Mouse (Mus musculus) fat pad, adult 2 months (tissue): ENCODE measurements around the gene Negr1.

Experiments
- DNase-seq: peaks from one replicate; pipeline ENCODE4 v3.0.0-alpha.2; 2011; ENCODE audit warnings: low read depth, low spot score; ENCODE audit errors: extremely low read depth

Gene Negr1

DNA sequence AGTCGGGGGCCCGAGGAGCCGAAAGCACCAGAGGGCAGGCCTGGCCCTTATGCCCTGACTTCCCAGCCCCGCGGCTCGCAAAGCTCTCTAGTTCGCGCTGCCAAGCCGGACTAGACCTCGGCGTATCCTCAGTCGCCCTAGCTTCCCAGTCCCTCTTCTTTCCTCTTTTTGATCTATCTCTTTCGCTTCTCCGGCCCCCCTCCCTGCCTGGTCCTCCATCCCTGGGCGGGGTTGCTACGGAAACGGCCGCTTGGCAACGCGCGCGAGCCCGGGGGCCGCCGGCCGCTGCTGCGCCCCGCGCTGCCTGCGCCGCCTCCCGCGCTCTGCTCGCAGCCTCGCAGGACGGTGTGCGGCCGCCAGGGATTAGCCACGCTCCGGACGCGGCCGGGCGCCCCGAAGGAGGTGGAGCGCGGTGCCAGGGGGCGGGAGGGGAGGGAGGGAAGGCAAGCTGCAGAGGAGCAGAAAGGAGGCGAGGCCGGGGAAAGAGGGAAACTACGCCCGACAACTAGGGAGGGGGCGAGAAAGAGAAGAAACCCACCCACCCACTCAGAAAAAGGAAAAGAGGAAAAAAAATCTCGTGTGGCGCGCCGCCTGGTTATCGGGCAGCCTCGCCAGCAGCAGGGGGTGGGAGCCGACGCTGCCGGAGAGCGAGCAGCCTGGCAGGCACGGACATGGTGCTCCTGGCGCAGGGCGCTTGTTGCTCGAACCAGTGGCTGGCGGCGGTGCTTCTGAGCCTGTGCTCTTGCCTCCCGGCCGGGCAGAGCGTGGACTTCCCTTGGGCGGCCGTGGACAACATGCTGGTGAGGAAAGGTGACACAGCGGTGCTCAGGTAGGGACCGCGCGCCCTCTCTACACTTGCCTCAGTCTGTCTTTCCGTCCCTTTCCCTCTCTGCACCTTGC is at the start of gene Negr1:
Gene Negr1 (plus strand): TSS at position 271 of the 900 bp plus-strand sequence.
- DNase-seq, result no peak

DNA sequence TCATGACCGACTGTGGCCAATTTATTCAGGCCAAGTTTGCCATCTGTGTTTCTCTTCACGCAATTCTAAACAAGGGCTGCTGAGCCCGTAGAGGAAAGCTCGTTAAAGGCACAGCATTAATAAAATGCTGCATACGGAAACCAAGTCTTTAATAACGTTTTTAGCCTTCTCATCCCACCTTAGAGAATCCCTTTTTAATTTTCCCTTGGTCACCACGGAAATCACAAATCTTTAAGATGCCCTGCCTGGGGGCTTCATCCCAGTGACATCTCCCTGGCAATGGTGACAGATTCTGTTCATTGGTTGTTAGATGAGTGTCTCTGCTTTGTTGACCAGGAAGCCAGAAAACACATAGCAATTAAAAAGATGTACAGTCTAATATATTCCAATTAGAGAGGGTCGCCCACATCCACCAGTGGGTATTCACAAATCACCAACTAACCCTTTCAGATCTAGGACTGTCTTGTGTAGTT is 35.1 kb upstream of the Negr1 start:
- DNase-seq, result no peak

DNA sequence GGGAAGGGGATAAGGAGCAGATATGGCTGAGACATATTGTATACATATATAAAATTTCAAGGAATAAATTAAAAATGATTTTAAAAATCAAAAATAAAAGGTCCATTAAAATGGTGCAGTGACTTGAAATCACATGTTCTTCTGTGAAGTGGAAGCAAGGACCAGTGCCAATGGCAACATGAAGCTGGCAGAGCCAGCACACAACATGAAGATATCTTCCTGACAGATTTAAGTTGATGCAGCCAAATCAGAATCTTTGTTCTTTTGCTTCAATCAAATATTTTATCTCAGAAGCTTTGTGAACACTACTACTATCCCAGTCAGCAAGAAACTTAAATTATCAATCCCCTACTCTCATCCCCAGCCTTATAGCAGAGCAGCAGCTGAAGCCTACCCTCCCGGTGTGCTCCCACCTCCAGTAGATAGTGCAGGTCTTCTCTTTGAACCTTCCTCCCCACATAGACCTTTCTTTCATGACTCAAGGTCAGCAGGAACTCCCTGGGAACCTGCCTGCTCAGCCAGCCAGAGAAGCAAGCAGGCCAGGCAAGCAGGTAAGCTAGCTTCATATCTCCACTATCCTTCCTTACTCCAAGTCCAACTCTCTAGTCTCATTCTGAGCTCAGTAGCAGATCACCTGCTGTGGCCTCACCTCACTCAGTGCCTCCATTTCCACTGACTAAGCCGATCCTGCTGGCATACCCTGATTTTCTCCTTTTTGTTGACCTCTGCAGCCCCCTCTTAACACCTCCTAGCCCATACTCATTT is 34.2 kb upstream of the Negr1 start:
- no peak for DNase-seq

DNA sequence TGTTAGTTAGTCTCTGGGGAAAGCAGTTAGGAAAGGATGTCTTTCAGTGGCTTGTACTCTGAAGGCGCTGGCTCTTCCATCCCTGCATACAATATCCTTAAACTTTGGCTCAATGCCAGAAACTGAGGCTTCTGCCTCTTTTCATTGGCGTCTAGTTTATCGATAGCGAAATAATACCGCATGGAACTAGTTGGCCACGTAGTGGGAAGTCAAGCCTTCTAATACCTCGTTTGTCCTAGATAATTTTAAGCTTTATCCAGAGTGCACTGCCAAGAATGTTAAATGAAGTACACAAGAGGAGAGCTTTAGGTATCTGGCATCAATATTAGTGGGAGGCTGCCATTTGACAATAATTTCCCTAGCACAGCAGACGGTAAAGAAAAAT is 2.2 kb upstream of the Negr1 start:
- DNase-seq, result no peak

DNA sequence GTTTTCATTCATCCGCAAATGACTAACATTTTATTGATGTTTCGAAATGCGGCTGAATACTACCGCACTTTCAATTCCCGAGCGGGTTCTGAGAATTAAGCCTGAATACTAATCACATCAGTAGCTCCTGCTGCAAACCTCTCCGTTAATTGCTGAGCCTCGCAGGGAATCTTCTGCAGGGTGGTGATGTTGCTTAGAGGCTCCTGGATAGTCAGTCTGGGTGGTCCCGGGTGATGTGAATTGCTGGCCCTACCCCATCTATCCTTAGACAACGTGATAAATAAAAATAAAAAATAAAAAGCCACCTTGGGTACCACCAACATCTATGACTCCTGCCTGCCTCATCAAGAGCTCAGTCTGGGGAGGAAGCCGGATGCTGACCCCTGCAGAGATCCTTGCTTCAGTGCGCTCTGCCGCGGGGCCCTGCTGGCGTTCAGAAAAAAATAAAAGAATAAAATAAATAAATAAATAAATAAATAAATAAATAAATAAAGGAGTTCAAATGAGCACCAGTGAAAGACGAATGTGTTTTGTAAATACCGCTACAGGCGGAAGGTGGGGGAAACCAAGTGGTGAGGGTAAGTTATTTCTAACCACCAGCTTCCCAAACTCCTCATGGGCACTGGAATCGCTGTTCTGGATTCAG is 1.6 kb upstream of the Negr1 start:
- no peak for DNase-seq

DNA sequence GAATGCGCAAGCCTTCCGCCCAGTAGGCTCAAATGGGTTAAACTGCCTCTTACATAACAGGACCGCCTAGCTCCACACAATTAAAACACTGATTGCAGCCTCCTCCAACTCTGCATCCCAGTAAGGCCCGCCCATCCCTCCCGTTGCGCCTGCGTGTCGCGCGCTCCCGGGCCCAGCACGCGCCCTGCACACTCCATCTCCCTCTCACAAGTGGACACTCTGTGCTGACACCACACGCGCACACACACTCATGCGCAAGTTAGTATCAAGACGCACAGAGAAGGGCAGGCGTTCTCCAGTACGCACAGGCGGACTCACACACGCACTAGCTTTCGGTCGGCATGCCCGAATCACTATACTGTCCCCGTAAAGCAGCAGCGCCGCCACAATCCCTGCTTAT is 828 bp upstream of the Negr1 start:
- DNase-seq, result no peak

DNA sequence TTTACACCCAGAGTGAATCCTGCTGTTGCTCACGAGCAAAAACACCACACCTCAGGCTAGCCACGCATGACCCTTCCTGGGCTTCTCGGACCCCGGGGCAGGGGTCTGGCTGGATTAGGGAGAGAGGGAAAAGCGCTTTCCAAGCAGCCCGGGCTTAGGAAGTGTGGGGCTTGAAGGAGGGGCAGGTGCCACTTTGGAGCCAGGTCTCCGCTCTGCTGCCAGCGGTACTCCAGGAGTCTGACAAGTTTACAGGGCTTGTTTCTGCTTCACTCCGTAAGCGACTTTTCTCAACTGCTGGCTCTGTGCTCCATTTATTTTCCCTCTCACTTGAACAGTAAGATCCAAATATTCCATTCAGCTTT is 811 bp downstream of the Negr1 start:
- DNase-seq, result no peak

DNA sequence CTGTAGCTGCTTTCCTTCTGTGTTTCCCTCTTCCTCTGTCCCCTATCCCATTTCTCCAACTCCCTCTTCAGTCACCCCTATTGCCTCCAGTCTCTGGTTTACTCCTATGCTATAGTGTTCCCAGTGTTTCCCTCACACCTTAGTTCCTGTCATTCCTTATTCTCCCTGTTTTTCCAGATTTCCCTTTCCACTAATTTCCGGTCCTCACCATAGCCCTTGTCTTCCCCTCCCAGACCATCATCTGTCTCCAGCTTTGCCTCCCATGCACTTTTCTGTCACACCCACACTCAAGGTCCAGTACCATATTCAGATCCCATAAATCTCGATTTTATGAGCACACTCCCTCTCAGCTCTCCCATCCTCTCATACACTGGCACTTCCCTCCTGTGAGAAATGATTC is 1.2 kb downstream of the Negr1 start:
- DNase-seq, result no peak

DNA sequence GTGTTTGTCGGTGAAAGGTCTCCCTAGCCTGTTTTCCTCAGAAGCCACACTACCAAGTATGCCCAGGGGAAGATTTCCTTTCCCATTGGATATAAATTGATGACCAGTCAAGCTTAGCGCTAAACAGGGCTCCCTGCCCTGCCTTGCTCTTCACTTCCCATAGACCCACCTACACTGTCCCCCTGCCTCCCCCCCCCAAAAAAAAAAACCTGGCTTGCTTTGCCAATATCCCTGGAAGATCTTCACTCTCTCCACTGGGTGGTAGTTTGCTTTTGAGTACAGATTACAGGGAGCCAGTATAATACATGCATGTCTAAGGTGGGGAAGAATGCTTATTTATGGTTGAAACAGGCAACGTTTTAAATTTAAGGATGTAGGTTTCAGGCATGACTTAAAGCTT is 1.8 kb downstream of the Negr1 start:
- no peak for DNase-seq

DNA sequence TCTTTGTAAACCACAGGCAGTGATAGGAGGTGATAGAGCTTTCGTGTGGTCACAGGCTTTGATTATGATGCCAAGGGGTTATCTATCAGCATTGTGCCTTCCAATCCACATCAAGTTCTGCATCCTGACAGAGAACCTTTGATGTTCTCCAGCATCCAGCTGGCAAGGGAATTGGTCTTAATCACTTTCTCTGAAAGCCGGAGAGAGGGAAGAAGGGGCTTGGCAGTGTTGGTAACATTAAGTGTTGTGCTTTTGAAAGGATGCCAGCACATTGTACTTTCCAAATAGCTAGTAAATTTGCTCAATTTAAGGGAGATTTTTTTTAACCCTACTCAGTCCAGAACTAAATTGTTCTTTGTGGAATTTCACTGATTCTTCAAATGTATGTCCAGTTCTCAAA is 11.9 kb downstream of the Negr1 start:
- DNase-seq, result no peak

DNA sequence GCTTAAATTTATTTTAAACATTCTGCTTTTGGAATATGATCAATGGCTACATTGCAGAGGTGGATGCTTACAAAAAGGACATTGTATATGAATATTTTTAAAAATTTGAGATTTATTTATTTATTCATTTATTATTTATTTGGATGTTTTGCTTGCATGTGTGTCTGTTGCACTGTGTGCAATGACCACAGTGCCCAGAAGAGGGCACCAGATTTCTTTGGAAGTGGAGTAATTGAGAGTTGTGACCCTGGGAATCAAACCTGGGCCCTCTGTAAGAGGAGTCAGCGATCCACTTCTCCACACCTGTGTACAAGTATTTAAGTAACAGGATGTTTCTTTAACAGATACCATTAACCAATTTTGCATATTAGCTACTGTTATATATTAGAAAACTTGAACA is 14.7 kb downstream of the Negr1 start:
- no peak for DNase-seq

DNA sequence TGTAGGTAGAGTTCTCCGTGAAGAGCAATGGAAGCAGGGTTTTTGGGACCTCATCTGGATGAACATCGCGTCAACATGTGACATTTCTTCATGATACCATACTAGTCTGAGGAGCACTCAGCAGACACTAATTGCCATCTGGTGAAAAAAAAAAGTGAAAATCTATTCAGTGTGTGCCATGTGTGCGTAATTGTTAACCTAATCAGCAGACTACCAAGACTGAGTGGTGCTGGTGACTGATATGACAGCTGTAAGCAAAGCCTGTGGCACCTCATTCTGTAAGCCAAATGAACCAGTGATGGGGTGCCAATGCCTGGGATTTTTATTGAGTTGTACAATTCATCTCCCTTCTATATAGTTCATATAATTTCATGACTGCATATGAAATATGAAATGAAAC is 29.0 kb downstream of the Negr1 start:
- no peak for DNase-seq

DNA sequence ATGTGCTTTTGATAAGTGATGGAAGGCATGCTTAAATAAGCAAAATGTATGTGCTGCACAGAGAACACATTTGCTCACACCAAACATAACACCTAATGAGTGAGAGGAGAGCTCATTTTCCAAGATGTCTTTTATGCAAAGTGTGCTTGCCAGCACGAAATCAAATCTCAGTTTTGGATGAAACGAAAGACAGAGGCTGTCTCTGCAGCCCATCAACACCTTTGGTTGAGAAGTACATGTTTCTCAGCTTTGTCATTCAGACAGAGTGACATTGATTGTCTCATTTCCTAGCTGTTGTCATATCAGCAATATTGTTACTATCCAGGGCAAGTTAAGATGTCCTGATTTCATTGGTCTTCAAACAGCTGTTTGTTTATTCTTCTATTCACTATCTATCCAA is 29.5 kb downstream of the Negr1 start:
- DNase-seq, result no peak

DNA sequence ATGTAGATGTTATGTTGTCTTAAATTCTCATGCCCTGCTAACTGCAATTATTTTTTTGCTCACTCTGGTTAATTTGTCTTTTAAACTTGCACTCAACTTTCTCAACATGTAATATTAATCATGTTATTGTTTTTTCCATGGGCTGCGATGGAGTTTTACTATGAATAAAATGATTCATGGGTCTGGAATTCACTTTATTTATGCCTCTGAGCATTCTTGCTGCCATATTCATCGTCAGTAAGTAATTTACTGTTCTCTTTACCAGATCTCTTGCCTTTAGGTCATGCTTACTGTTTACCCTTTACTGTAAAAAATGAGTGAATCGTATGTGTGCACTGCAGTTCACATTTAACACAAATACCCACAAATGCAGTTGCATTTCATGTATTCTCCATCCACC is 45.3 kb downstream of the Negr1 start:
- no peak for DNase-seq

DNA sequence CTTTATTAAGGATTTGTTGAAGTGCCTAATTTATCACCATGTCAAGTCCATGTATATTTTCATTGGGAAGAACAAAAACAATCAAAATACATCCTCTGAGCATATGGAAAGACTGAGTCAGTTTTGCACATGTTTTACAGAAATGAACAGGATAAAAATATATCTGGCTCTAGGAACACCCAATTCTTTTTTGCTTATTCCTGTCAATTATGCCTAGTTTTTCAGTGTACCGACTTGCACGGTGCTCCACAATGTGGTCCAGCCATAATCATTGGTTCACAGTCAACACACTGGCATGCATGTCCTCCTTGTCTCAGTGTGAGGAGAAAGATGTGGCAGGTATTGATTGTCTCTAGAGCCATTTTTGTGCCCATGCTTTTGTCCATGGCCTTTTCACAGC is 58.3 kb downstream of the Negr1 start:
- no peak for DNase-seq

DNA sequence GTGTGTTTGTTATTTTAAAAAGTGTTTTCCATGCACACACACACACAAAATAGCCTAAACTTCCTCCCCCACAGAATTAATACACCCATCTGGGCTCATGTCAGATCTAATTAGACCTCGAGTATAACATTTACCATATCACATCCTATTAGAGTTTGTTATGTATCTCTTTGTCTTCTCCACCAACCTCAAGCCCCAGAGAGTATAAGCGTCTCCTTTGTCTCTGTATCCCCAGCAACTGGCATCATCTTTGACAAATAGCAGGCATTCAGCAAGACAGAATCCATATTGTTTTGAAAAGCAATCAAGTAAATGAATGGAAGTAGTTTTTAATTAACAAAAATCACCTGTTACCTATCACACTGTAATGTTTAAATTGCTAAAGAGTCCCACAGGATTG is 67.0 kb downstream of the Negr1 start:
- no peak for DNase-seq

DNA sequence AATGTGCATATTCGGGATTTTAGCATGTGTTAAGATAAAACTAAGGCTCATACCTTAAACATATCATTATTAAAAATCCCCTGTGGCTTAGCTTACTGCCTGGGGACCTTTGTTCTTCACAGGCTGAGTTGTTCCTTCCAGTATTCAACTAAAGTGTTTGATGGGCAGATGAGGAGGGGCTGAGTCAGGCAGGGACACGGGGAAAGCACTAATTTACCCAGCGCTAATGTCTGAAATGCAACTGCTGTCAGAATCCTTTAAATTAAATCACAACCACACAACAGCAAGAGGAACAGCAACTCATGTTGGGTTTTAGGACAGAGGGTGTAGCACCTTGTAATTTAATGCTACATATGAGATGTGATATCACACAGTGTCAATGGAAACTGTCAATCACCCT is 71.3 kb downstream of the Negr1 start:
- DNase-seq, result no peak

DNA sequence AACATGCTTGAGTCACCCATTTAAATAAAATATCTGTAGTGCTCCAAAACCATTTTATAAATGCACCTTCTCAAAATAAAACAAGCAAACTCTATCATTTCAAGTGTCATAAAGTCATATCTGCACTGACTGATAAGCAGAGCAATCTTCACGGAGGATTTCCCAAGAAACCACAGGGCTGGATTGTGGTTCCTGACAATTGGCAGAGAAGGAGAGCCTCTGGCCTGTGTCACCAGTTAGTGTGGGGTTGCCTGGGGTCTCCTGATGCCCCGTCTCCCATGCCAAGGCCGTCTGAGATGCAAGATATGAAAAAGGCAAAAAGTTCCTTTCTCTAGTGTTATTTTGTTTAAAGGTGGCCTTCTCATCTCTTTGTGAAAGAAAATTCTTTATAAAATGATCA is 77.8 kb downstream of the Negr1 start:
- no peak for DNase-seq

DNA sequence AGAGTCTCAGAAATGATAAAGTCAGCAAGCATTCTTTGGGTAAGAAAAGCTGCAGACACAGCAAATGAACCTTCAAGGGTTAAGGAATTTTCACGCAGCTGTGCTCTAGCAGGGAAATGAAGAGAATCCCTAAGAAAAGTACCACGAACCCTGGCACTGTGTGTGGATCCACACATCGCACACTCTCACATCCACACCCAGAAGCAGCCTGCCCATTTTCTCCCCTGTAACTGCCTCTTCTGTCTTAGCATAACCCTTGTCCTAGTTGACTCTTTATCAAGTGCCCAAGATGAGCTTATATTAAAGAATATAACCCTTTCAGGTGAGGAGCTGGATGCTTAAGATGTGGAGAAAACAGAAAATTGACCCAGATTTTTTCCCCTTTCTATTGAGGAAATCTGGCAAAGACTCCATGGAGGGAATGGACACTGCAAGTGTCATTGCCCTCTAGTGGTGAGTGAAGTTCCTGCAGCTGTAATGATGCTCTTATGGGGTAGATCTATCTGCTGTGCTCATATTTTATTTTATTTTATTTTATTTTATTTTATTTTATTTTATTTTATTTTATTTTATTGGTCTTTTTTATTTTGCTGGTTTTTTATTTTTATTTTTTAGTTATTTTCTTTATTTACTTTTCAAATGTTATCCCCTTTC is 82.2 kb downstream of the Negr1 start:
- DNase-seq, result no peak

DNA sequence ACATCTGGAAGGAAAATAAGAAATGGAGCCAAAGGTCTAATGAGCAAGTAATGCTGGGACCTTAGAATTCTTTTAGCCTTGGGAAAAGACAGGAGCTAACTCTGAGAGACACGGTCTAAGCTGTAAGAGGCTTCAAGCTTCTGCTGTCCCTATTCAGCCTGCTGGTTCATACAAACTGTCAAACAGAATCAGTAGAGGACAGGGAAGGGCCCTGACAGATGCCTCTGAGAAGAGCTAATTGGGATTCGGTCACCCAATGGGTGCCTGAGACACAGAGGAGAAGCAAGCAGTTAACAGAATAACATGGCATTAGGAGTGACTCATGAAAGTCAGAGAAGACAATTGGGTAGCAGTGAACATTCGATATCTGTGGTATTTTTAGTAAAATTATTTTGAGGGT is 86.8 kb downstream of the Negr1 start:
- DNase-seq, result no peak

DNA sequence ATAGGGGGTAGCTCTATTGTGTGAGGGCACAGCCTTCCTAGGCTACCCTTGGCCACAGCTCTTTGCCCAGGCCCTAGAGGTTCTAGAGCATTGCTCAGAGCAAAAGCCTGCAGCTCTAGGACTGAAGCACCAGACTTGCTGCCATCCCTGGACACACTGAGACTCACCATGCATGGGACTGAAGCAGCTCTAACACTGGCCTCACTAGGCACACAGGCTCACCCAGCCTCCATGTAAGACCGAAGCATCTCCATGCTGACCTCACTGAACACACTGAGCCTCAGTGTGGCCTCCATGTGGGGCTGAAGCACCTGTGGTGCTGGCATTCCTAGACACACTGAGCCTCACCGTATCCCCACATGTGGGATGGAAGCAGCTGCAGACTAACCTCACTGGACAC is 101.0 kb downstream of the Negr1 start:
- no peak for DNase-seq
